Mouse (Mus musculus) cortical plate, adult 2 months (tissue): ENCODE data around the gene N4bp2l1. TPM values are rescaled to one million over a fixed set of nuclear protein-coding genes. Genes with fewer than 3 reads are reported as not detected.

Experiments
- H3K27ac ChIP-seq: fragments of 200-500 bp; 2 replicates; pipeline ENCODE4 v1.5.1; 2012; ENCODE audit warnings: low read length, control low read depth, inconsistent platforms; ENCODE audit not compliant: insufficient read depth
- H3K4me1 ChIP-seq: fragments of 200-500 bp; 2 replicates; pipeline ENCODE4 v1.6.1; 2011; ENCODE audit warnings: low read length; ENCODE audit not compliant: control insufficient read depth, insufficient read depth
- H3K4me3 ChIP-seq: fragments of 200-500 bp; 2 replicates; pipeline ENCODE4 v1.5.1; 2011; ENCODE audit warnings: mild to moderate bottlenecking, low read length, control low read depth; ENCODE audit not compliant: insufficient read depth
- CTCF ChIP-seq: fragments of 200-500 bp; IDR thresholded peaks from 2 replicates; pipeline ENCODE4 v1.5.1; 2011; ENCODE audit warnings: mild to moderate bottlenecking, control low read depth, low read length; ENCODE audit not compliant: insufficient read depth; ENCODE audit errors: extremely low read depth
- POLR2A ChIP-seq: fragments of 200-500 bp; IDR thresholded peaks from 2 replicates; pipeline ENCODE4 v1.6.1; 2011; ENCODE audit warnings: mild to moderate bottlenecking, low read length, control low read depth; ENCODE audit not compliant: insufficient read depth; ENCODE audit errors: extremely low read depth
- polyA plus RNA-seq: library from polyadenylated mRNA; depleted of rRNA; stranded (reverse); fragments of >200 nt; gene quantifications from 2 replicates; pipeline ENCODE4 v1.2.3, GENCODE M21; 2012

N4bp2l1 gene
- polyA plus RNA-seq, 1 experiment, result 57.1 TPM

DNA sequence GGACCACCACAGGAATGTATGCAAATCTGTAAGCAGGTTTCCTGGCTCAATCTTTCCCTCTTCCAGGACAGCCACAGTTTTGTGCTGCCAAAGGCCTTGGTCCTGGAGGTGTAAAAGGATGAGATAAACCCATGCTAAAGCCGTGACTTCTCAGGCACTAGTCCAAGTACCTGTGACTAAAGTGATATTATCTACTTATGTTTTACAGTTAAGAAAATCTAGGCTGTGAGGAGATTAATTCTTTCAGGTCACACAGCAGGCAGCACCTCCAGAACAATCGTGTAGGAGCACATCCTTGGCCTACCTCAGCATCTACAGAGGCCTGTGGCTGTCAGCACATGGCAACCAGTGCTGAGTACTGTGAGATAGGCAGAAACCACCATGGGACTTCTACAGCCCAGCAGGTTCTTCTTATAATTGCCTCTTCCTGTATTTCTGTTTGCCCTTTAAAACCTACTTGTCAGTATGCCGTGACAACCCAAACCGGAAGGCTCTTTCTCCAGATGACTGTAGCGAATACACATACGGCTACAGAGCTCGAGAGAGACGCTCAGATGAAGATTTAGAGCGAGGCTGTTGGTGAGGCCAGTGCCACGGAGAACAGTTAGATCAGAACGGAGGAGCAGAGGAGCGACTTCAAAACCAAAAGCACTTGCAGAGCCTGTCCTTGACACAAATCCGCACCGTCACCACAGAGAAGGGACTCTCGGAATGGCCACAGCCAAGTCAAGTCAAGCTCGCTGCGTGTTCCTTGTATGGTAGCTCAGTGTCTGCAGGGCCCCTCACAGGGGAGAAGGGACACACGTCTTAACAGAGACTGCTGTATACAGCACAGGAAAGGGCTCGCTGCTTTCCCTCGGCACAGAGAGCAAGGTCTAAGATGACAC is 3.8 kb upstream of the N4bp2l1 start:
- TF ChIP-seq POLR2A (no peak), CTCF (no peak)
- peaks cover 2% of the 10 kb centered on the region for H3K4me1 ChIP-seq
- H3K4me3 ChIP-seq, result no peak overlapping the region
- H3K27ac ChIP-seq, result no peak overlapping the region

- TF ChIP-seq CTCF (no peak), POLR2A (no peak)
- H3K27ac ChIP-seq, result no peak overlapping the region
- no peak overlapping the region for H3K4me3 ChIP-seq
- H3K4me1 ChIP-seq, result peaks cover 2% of the 10 kb centered on the region
Measured at GRCm38 (mm10) chr5:150599301-150600294, 2.6 kb upstream of the N4bp2l1 start.

- TF ChIP-seq CTCF (no peak), POLR2A (no peak)
Measured at GRCm38 (mm10) chr5:150598202-150599119, 1.5 kb upstream of the N4bp2l1 start.

DNA sequence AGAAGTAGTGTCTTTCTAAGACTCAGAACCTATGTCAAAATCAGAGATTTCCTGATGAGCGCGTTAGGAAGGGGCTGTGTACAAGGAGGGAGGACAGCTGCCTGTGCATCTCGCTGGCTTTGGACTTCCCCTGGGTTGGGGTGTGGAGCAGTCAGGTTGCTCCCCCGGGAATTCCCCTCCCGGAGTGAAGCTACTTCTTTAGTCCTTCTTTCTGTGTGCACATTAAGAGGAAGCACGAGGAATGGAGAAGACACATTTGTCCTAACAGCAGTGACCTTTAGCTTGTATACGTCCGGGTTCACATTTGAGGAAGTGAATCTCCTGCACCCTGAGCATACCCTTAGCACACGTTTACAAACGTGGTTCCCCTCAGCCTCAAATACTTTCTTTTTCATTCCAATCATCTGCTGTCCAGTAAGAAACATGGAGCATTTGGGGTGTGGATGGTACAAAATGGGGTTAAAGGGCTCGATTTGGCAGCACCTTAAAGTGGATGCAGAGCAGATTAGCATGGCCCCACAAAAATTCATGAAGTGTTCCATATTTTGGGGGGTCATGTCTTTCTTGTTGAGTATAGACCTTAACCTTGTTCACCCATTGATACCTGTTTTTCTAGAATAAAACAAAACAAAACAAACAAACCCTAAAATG is 1.5 kb downstream of the N4bp2l1 start:
- no peak overlapping the region; the same call in 1 of the 2 replicates for H3K4me3 ChIP-seq
- H3K4me1 ChIP-seq, result no peaks in the 10 kb centered on the region
- H3K27ac ChIP-seq, result no peak overlapping the region
- TF ChIP-seq CTCF (no peak), POLR2A (no peak)

More at GRCm38 (mm10) chr5:150598202-150599119, 1.5 kb upstream of the N4bp2l1 start:
- Histone ChIP-seq H3K4me3 (no peak overlapping the region), H3K27ac (no peak overlapping the region), H3K4me1 (peaks cover 2% of the 10 kb centered on the region)

DNA sequence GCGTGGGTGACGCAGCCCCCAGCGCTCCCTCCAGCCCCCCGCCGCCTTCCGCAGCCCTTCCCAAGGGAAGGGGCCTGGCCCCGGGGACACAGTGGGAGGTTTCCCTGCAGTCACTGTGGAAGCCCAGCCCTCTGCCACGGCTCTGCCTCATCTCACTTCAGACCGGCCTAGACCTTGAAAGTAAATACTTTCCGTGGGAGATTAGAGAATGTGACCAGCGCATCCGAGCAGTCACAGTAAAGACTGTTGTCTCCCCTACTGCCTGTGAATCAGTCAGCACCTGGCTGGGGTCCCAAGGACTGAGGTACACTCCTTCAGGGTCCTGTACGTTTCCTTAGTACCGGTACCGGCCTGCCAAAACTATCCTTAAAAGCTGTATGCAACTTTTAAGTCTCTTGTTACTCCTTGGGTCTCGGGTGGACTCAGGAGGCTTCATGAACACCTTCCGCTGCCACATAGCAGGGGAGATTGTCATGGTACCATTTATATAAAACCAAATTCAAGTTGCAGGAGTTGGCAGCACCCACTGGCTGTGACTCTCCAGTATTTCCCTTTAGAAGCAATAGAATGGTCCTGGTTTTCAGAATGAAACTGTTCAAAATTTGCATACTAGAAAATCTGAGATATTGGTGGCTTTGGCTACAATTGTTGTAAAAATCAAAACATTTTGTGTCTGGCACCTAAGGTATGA is 2.2 kb downstream of the N4bp2l1 start:
- no peak for TF ChIP-seq POLR2A
- TF ChIP-seq CTCF, result no peak
- H3K4me3 ChIP-seq, result peak overlapping the region; percentile 87
- no peaks in the 10 kb centered on the region for H3K4me1 ChIP-seq
- peak overlapping the region; percentile 96; the same call in 1 of the 2 replicates for H3K27ac ChIP-seq

DNA sequence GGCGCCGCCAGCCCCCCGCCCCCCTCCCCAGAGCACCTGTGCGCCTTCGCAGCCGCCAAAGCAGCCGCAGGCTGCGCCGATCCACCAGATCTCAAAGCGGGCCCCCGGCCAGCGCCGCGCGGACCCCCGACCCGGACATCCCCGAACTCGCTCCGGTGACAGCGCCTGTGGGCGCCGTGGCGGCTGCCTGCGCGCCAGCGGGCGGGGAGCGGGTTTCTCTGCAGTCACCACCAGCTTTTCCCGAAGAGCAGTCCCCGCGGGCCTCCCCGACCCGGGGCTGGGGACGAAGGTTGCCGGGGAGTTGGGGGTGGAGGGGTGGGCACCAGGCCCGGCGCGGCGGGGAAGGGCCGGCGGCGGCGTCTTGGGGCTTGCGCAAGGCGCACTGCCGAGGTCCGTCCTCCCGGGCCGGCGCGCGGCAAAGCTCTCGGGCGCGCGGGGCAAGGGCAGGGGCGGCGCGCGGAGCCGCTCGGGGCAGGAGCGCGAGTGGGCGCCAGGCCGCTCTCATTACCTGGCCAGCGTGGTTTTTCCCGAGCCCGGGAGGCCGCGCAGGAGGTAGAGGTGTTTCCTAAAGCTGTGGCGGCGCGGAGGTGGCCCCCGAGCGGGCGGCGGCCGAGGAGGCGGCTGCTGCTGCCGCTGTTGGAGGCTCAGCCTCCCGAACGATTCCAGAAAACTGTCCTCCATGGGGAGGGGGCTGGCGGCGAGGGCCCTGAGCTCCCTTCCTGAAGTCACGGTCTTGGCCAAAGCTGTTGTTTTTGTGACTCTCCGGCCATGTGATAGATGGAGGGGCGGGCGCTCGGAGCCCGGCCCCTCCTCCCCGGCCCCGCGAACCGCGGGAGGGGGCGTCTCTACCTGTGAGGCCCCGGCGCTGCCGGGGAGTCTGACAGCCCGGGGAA is 3.0 kb downstream of the N4bp2l1 start:
- Histone ChIP-seq H3K4me1 (no peaks in the 10 kb centered on the region), H3K4me3 (peak overlapping the region; percentile 87), H3K27ac (peak overlapping the region; percentile 96)
- TF ChIP-seq POLR2A (peak; percentile 58; the same call in 1 of the 2 replicates), CTCF (no peak)
